Mouse (Mus musculus): ENCODE data around the gene Slc25a1.

Slc25a1 gene

GRCm38 (mm10) chr16:17921325-17922162 lies 6.5 kb downstream of the Slc25a1 start:
- peak; percentile 94 for DNase-seq

GRCm38 (mm10) chr16:17920586-17920985 lies 7.4 kb downstream of the Slc25a1 start:
- DNase-seq: no peak

- no peak for DNase-seq
These were observed 13.4 kb downstream of the Slc25a1 start, which contains the start of gene Gsc2 for GRCm38 (mm10) chr16:17914307-17915249. Gene Gsc2, minus strand, starts transcription at chr16:17915059.

GRCm38 (mm10) chr16:17911052-17911595 lies 16.9 kb downstream of the Slc25a1 start, which contains the start of gene Ess2:
Gene Ess2, minus strand, starts transcription at chr16:17911348.
- DNase-seq: peak; percentile 87

GRCm38 (mm10) chr16:17898462-17898861 lies 29.6 kb downstream of the Slc25a1 start, which contains the start of the genes Dgcr2 and Tssk2:
Gene Dgcr2, minus strand, starts transcription at chr16:17898562.
Gene Tssk2, plus strand, starts transcription at chr16:17898637.
- no peak for DNase-seq

GRCm38 (mm10) chr16:17896091-17896490 lies 31.9 kb downstream of the Slc25a1 start:
- DNase-seq: no peak

GRCm38 (mm10) chr16:17893923-17894322 lies 34.1 kb downstream of the Slc25a1 start, which contains the start of gene Tssk1:
Gene Tssk1, plus strand, starts transcription at chr16:17894223.
- no peak for DNase-seq

- DNase-seq: peak; percentile 87
These were observed 35.4 kb downstream of the Slc25a1 start for GRCm38 (mm10) chr16:17892606-17893005.

- DNase-seq: peak; percentile 100
These were observed 36.5 kb downstream of the Slc25a1 start, which contains the start of gene Gm20518 for GRCm38 (mm10) chr16:17891567-17891959. Gene Gm20518, minus strand, starts transcription at chr16:17891671.

- peak; percentile 91 for DNase-seq
These were observed 37.0 kb downstream of the Slc25a1 start for GRCm38 (mm10) chr16:17890917-17891566.

GRCm38 (mm10) chr16:17890342-17890727 lies 37.7 kb downstream of the Slc25a1 start:
- DNase-seq: no peak

GRCm38 (mm10) chr16:17889689-17890341 lies 38.2 kb downstream of the Slc25a1 start:
- DNase-seq: no peak

GRCm38 (mm10) chr16:17884116-17884515 lies 43.9 kb downstream of the Slc25a1 start:
- DNase-seq: no peak

GRCm38 (mm10) chr16:17882196-17882595 lies 45.8 kb downstream of the Slc25a1 start:
- DNase-seq: no peak

GRCm38 (mm10) chr16:17879571-17879970 lies 48.4 kb downstream of the Slc25a1 start:
- DNase-seq: no peak

GRCm38 (mm10) chr16:17876096-17876495 lies 51.9 kb downstream of the Slc25a1 start:
- DNase-seq: no peak

Data from cerebellum, adult 11 months (tissue).